Mouse (Mus musculus): ENCODE measurements around the gene Lrrk1.

GRCm38 (mm10) chr7:66384891-66385290, 3.3 kb downstream of the Lrrk1 start:
- TF ChIP-seq GATA1 (IDR thresholded peaks at IDR 0.05; ENCODE audit: borderline replicate concordance, low read length) (no peak), FLI1 (IDR thresholded peaks at IDR 0.05; ENCODE audit: low read length) (no peak)

All from megakaryocyte, embryonic 14.5 days (primary cell).